Mouse (Mus musculus) kidney, adult 2 months (tissue): Measurements from ENCODE around the gene Adad2.

Source experiments
- CTCF ChIP-seq: fragments of 200-500 bp; conservative IDR thresholded peaks from 2 replicates; pipeline ENCODE4 v1.5.1; 2011; ENCODE audit warnings: low read depth, mild to moderate bottlenecking, control low read depth, low read length, moderate library complexity, mixed read lengths; ENCODE audit not compliant: insufficient read depth, insufficient read length
- POLR2A ChIP-seq: fragments of 200-500 bp; IDR thresholded peaks from one replicate; pipeline ENCODE4 v1.6.1; 2011; ENCODE audit warnings: low read depth, low read length, control low read depth

- TF ChIP-seq POLR2A (no peak), CTCF (no peak)
Measured at GRCm38 (mm10) chr8:119665270-119665669, 52.7 kb downstream of the Adad2 start.
